Mouse (Mus musculus): Measurements from ENCODE around the gene Trip6.

The Trip6 gene

DNA sequence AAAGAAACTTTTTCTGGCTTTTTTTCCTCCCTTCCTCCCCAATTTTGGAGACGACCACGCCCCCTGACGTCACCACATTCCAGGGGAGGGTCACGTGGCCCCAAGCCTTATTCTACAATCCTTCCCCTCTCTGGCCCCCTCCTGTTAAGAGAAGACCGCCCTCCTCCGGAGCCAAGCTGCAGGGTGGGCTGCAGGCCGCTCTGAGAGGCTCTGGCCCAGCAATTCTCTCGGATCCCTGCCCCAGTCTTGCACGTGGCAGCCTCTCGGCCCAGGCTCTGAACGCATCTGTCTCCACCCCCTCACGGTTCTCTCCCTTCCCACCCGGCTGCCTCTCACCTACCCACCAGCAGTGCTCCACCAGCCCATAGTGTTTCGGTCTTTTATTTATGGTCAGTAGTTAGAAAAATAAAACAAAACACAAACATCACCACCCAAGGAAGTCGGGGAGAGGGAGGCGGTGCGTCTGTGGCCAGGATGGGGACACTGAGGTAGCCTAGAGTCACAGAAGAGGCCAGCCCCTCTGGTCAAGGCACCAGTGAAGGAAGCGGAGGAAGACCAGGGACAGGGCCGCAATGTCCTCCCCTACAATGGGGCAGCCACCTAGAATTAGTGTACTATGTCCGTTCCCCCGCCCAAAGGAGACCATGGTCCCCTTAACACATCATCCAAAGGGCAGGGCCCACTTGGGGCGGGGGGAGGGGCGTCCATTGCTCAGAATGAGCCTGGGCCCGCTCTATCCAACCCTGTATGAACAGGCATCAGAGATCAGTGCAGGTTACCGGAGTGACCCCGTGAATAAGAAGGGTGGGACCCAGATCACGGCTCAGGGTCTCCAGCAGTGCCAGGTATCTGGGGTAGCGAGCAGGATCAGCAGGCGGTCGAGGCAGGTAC lies at the start of gene Trip6:
Gene Trip6 (minus strand): TSS at position 212 of the 891 bp plus-strand sequence.
- no peak for DNase-seq

DNA sequence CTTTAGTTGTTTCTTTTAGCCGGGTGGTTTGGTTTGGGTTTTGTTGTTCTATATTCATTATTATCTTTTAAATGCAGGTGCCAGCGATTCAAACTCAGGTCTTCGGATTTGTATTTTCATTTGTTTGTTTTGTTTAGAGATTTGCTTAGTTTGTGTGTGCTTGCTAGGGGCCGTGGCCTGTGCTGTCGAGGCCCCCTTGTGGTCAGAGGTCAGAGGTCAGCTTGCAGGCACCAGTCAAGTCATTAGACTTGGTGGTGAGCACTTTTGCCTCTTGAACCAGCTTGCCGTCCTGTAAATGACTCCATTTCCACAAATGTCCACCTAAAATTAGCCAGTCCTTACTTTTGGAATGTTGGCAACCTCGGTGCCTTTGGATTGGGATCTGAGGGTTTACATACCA lies 44.2 kb upstream of the Trip6 start:
- no peak for DNase-seq

- DNase-seq = no peak
These were observed 39.9 kb upstream of the Trip6 start for GRCm38 (mm10) chr5:137354091-137354490.

DNA sequence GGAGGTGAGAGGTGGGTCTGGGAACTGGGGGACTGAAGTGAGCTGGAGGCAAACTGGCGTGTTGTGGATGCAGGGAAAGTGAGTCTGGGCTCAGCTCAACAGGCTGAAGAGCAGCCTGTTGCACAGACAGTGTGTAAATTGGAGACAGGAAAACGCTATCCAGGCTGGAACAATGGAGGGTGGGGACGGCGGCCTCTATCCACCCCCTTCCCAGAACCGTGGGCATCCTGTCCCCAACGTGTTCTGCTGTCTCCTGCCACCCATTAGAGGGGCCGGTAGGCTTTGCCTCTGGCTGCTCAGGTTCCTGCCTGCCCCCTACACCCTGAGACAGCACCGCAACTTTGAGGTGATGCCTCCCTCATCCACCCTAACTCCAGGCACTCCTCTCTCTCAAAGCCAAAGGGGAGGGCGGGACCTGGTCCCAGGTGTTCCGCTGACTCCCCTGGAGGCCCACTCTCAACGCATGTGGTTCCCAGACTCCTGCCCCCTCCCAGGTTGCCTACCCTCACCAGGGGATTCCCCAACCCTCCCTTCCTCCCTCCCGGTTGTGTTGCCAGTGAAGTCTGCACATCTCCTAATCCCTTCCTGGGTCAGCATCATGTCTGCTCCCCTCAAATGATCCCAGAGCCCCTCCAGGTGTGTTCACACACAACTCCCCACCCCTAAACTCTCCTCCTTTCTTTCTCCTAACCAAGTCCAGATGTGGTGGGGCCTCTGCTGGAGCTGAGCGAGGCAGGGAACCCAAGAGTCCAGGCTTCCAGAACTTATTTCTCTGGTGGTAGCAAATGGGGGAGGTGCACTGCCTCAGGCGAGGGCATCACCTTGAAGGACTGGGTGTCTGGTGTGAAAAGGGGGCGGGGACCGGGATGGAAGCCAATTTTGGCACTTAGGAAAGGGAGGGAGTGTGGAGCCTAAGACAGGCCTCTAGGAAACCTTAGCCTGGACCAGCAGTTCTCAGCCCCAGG lies 38.1 kb upstream of the Trip6 start:
- no peak for DNase-seq

GRCm38 (mm10) chr5:137351394-137351793 lies 37.2 kb upstream of the Trip6 start:
- no peak for DNase-seq

DNA sequence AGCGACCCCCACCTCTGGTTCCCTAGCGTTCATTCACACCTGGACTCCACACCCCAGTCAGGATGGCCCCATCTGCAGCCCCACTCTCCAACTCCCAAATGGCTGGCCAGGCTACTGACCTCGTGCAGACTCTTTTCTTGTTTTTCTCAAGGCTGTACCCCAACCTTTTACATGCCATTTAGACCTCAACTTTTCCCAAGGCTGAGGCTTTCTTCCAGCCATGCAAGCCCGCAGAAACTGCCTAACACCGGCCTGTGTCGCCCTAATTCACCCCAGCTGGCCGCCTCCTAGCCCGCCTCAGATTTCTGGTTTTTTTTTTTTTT lies 36.8 kb upstream of the Trip6 start:
- DNase-seq = no peak

DNA sequence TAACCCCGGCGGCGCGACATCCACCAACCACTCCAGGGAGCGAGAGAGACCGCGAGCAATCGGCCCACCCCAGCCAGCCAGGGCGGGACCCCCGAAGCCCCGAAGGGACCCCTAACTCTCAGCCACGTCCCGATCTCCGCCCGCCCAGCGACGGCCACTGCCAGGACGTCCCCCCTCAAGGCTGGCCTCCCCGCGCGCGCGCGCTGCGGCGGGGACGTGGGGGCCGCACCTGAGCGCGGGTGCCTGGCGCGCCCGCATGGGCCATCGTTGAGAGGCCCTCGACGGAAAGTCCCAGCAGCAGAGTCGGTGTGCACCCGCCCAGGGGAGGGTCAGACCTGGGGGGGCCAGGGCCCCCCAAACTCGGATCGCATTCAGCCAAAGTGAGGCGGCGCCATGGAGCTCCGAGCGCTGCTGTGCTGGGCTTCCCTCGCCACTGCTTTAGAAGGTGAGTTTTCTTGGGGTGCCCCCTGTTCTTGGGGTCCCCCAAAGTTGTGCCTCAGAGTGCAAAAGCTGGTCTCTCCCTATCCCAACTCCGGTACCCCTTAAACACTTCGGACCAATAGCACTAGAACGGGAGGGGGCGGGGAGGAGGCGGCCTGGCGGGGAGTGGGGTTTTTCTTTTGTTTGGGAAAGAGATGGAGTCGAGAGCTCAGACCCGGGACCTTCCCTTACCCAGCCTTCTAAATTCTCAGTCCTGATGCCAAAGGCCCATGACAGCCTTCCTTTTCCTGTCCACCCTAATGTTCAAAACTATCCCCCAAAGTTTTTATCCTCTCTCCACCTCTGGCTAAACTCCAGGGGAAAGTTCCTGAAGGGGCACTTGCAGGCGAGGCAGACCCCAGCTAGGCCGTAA lies 36.2 kb upstream of the Trip6 start:
- no peak for DNase-seq

DNA sequence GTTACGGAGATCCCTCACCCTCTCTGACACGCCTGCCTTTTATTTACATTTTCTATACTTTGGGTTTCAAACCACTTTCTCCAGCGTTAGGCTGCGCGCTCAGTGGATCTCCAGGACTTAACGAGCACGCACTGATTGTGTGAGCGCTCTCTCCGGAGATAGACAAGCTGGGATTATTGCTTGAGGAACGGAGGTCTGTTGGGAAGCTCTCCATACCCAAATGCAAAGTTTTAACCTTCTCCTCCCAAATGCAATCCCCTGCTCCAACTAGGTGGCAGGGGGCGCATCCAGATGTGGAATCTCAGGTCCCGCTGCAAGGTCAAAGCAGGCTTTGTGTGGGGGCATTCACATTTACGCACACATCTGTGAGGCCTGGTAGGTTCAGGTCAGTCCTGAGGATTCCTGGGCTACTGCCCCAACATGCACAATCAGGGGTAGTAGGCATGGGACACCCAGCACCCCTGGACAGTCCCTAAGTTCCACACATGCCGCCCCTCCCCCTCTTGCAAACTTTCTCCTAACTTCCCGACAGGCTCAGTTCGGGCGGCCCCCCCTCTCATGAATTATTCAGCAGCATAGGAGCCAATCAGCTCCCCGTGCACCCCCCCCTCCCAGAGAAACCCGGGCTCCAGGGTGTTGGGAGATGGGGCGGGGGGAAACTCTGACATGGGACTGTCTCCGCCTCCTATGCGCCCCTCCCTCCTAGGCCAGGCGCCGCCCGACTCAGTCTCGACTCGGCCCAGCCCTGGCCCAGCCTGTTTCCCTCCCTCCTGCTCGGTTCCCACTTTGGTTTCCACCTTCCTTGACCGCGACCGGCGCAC lies 35.4 kb upstream of the Trip6 start, which contains the start of gene Ephb4:
Gene Ephb4 (plus strand): TSS at position 726 of the 821 bp plus-strand sequence.
- DNase-seq = peak; percentile 38

- DNase-seq = no peak
These were observed 34.5 kb upstream of the Trip6 start for GRCm38 (mm10) chr5:137348482-137349383.

DNA sequence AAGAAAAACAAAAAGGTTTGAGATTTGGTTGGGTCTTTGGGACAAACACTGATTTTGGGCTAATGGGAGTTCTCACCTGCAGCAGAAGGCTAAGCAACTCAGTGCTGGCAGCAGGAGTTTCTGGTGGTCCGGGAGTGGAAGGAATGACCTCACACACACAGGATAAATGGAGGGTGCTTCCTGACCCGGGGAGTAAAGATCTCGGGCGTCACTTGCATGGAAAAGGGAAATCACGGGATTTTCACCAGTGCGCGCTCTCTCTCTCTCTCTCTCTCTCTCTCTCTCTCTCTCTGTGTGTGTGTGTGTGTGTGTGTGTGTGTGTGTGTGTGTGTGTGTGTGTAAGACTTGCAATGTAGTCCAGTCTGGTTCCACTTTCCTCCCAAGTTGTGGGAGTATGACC lies 33.7 kb upstream of the Trip6 start:
- DNase-seq = no peak

DNA sequence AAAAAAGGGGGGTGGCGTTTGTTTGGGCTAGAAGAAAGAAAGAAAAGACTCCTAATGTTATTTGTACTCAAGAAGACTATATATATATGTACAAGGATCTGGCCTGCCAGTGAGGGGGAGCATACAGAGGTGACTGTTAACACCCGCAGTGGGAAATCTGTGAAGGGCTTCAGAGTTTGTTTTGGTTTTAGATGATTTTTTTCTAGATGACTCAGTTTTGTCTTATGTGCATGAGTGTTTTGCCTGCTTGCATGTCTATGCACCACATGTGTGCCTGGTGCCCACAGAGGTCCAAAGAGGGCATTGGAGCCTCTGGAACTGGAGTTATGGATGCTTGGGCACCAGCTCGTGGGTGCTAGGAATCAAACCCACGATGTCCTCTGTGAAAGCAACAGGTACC lies 32.8 kb upstream of the Trip6 start:
- DNase-seq = no peak

GRCm38 (mm10) chr5:137346388-137346787 lies 32.2 kb upstream of the Trip6 start:
- no peak for DNase-seq

DNA sequence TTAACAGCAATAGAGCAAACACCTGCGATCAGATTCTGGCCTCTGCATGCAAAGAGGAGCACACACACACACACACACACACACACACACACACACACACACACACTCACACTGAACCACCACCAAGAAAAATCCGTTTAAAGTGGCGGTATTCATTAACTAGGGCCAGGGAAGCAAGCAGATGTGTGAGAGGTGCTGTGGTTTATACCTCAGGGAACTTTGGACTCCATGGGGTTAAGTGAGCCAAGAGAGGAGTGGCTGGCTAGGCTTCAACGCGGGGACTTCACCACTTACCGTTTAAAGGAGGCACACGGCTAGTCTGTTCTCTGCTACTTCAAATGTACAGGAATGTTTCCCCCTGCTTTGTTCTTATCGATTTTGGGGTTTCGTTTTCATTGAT lies 31.6 kb upstream of the Trip6 start:
- DNase-seq = no peak

DNA sequence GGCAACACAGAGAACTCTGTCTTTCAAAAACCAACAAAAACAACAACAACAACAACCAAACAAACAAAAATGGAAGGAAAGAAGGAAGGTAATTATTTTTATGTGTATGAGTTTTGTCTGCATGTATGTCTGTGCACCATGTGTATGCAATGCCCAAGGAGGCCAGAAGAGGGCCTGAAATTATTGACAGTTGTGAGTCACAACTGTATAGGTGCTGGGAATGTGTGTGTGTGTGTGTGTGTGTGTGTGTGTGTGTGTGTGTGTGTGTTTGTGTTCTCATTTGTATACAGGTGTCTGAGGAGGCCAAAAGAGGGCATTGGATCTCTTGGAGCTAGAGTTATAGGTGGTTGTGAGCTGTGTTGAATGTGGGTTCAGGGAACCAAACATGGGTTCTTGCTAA lies 29.7 kb upstream of the Trip6 start:
- DNase-seq = no peak

DNA sequence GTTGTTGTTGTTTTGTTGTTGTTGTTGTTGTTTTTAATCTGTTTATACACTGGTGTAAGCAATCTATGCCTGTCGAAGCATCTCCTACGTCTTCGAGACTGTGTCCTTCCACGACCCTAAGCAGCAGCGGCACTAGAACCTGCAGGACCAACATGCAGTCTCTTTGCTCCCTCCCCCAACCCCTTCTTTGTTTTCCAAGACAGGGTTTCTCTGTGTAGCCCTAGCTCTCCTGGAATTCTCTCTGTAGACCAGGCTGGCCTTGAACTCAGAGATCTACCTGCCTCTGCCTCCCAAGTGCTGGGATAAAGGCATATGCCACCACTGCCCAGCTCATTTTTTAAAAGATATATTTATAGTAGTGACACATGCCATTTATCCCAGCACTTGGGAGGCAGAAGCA lies 29.2 kb upstream of the Trip6 start:
- DNase-seq = no peak

GRCm38 (mm10) chr5:137342407-137343012 lies 28.3 kb upstream of the Trip6 start:
- DNase-seq = no peak

DNA sequence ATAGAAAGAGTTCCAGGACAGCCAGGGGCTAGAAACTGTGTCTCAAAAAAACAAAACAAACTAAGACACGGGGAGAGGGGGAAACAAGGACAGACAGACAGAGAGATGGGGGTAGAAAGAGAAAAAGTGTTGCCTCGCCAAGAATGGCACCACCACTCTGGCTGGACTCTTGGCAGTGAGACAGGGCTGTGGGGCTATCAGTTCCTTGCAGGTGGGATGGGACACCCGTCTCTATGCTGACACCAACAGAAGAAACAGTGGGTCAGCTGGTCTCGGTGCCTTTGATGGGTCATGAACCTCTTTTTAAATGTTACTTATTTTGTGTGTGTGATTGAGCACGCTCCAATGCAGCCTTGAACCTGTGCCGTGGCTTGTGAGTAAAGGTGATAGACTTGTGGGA lies 26.0 kb upstream of the Trip6 start:
- peak; percentile 26 for DNase-seq

GRCm38 (mm10) chr5:137339290-137339979 lies 25.2 kb upstream of the Trip6 start:
- DNase-seq = peak; percentile 70

DNA sequence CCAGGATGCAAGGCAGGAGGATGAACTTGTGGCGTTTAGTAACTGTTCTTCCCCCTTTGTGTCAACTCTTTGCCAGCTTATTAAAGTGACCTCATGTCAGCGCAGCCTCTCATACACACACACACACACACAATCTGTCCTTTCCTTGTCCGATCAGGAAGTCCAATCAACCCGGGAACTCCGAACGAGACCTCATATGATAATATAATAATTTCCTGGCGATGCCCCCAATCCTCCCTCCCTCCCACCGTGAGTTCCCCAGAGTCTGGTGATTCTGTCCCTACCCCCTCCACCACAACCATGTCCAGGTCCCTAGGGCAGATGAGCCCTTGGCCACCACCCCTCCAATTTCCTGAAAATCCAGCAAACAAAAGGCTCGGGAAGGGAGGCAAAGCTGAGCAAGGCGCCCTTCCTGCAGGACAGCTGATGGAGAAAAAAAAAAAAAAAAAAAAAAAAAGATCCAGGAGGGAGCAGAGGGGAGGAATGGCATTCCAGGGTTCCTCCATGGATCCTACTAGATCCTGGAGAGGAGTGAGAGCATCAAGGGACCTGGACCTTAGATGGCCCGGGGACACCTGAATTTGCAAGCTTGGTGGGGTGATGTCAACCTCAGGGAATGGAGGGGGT lies 24.6 kb upstream of the Trip6 start:
- peak; percentile 64 for DNase-seq

All from cerebellum, adult 11-12 months (tissue).